Mouse (Mus musculus) frontal cortex, postnatal 10 days (tissue): ENCODE measurements around the gene Tmem59l.
"Not testable (repeated sequence)": the region's sequence is repeated elsewhere in the genome, so short reads cannot be mapped to it uniquely, and the experiment has no call there.

Source experiments
- DNase-seq, 2 experiments: peaks; one replicate each; pipeline ENCODE4 v3.0.0; 2022; ENCODE audit warnings: low spot score in 2 of 2, mixed read lengths in 1 of 2

The Tmem59l gene

GRCm38 (mm10) chr8:70486941-70487520, at the start of gene Tmem59l:
Gene Tmem59l (minus strand): TSS chr8:70487358.
- DNase-seq = no peak

- no peak for DNase-seq
Measured at GRCm38 (mm10) chr8:70535701-70536100, 48.5 kb upstream of the Tmem59l start.

GRCm38 (mm10) chr8:70535221-70535620, 48.1 kb upstream of the Tmem59l start:
- DNase-seq = no peak

GRCm38 (mm10) chr8:70534281-70534680, 47.1 kb upstream of the Tmem59l start:
- DNase-seq = no peak

- DNase-seq = no peak
Measured at GRCm38 (mm10) chr8:70530314-70530713, 43.2 kb upstream of the Tmem59l start.

GRCm38 (mm10) chr8:70529741-70530161, 42.6 kb upstream of the Tmem59l start:
- DNase-seq = no peak

- DNase-seq = no peak
Measured at GRCm38 (mm10) chr8:70529299-70529698, 42.1 kb upstream of the Tmem59l start.

- DNase-seq = no peak
Measured at GRCm38 (mm10) chr8:70528182-70528797, 41.1 kb upstream of the Tmem59l start.

- DNase-seq = peak; percentile 95 to 98
Measured at GRCm38 (mm10) chr8:70527512-70528181, 40.5 kb upstream of the Tmem59l start, which contains the start of the genes Fkbp8 and Kxd1. Gene Fkbp8 (plus strand): TSS chr8:70527724. Gene Kxd1 (minus strand): TSS chr8:70527956.

- DNase-seq = no peak
Measured at GRCm38 (mm10) chr8:70527111-70527511, 40.0 kb upstream of the Tmem59l start.

- DNase-seq = peak; percentile 92 to 95
Measured at GRCm38 (mm10) chr8:70522592-70523403, 35.6 kb upstream of the Tmem59l start.

- DNase-seq = no peak
Measured at GRCm38 (mm10) chr8:70519606-70520005, 32.4 kb upstream of the Tmem59l start.

GRCm38 (mm10) chr8:70519043-70519442, 31.9 kb upstream of the Tmem59l start:
- DNase-seq = no peak

- no peak for DNase-seq
Measured at GRCm38 (mm10) chr8:70517940-70518643, 30.9 kb upstream of the Tmem59l start.

GRCm38 (mm10) chr8:70513441-70513840, 26.3 kb upstream of the Tmem59l start:
- no peak for DNase-seq

GRCm38 (mm10) chr8:70512253-70512903, 25.2 kb upstream of the Tmem59l start:
- DNase-seq = no peak

- no peak for DNase-seq
Measured at GRCm38 (mm10) chr8:70511770-70512169, 24.6 kb upstream of the Tmem59l start.

GRCm38 (mm10) chr8:70511174-70511573, 24.0 kb upstream of the Tmem59l start:
- DNase-seq = not testable (repeated sequence)

GRCm38 (mm10) chr8:70510228-70510915, 23.2 kb upstream of the Tmem59l start, which contains the start of gene Uba52:
Gene Uba52 (minus strand): TSS chr8:70510801.
- peak; percentile 95 to 98 for DNase-seq

- DNase-seq = no peak
Measured at GRCm38 (mm10) chr8:70509281-70509952, 22.3 kb upstream of the Tmem59l start.
